Mouse (Mus musculus) CD4-positive, CD25-positive, alpha-beta regulatory T cell, adult 9 weeks (primary cell): ENCODE data around the gene Immp2l. TPM values are rescaled to one million over a fixed set of nuclear protein-coding genes. Genes with fewer than 3 reads are reported as not detected.

Experiments
- polyA plus RNA-seq: library from polyadenylated mRNA; unstranded; fragments of 100-300 nt; shearing (Covaris generic); gene quantifications from one replicate; pipeline ENCODE4 v1.2.1, GENCODE M21; 2017

The Immp2l gene
- 25.7 TPM for polyA plus RNA-seq

DNA sequence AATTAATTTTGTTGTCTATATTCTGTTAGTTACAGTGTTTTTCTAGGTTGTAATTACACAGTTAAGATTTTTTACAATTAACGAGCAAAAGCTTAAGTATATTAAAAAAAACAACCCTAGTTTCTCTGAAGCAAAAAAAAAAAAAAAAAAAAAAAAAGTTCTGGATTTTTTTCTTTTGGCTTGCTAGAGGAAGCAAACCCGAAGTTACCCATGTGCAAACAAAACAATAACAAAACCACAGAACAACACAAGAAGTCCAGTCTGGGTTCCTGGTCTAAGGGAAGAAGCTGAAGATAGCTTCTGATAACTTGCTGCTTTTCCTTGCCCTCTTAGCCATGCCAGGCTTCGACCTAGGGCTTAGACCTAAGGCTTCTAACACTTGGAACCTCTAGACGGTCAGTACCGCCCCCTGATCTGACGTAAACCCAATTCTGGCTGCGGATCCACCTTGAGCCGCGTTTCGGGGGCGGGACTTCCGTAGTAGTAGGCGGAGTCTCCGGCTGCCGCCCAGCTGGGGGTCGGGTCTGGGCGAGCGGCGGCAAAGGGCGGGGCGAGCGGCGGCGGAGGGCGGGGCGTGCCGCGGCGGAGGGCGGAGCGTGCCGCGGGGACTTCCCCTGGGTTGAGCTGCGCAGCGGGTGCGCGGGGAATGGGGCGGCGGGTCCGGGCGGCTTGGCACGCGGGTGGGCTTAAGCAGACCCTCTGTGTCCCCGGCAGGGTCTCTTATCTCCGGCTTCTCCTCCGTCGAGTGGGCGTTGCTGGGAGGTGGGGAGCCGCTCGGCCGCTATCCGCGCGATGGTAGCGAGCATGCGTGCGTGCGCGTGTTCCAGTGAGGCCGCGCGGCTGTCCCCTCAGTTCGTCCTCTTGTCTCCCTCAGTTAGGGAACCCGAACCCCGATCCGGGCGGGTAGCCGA lies at the start of gene Immp2l:
TSS of gene Immp2l (plus strand) at position 580 of the 911 bp plus-strand sequence.

DNA sequence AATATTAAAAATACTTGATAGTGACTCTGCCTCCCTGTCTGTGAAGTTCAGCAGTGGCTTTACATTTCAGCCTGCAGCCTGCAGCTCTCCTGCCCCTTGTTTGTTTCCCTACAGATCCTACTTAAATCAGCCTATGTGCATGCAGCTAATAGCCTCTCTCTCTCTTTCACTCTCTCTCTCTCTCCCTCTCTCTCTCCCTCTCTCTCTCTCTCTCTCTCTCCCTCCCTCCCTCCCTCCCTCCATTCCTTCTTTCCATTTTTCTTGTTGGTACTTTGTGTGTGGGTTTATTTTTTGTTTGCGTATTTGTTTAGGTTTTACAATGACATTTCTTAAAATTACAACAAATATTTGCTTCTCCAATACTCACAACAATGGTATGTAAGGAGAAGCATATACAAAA lies 462.4 kb downstream of the Immp2l start, which contains the start of gene Lrrn3:
TSS of gene Lrrn3 (minus strand) at position 101 of the 400 bp plus-strand sequence.

